Comparison of ENCODE assay signal across 19 mouse cellular contexts in genomic region chr13:98817766-98818165, GRCm38 (mm10).
"Had no signal": no experiment of that assay in that cellular context is flagged by ENCODE, and none has a peak within 500 bp of the region (broad histone marks: within the 10 kb centered on the region; RNA-seq: fewer than 3 reads in every experiment).

No protein-coding gene starts in this region.

- H3K4me3 ChIP-seq: layer of hippocampus, adult 2 months; limb, embryonic 10.5 days; limb, embryonic 13.5 days; liver, embryonic 12.5 days; liver, embryonic 15.5 days; lung, embryonic 15.5 days; midbrain, embryonic 12.5 days; midbrain, embryonic 15.5 days; neural tube, embryonic 12.5 days; neural tube, embryonic 15.5 days had no signal

- ATAC-seq: liver, embryonic 12.5 days; midbrain, embryonic 15.5 days had no signal

- H3K9ac ChIP-seq: limb, embryonic 13.5 days; liver, embryonic 12.5 days; liver, embryonic 15.5 days; lung, embryonic 15.5 days; midbrain, embryonic 12.5 days; midbrain, embryonic 15.5 days; neural tube, embryonic 12.5 days; neural tube, embryonic 15.5 days had no signal

- H3K27me3 ChIP-seq: limb, embryonic 13.5 days; liver, embryonic 12.5 days; liver, embryonic 15.5 days; lung, embryonic 15.5 days; midbrain, embryonic 12.5 days; midbrain, embryonic 15.5 days; neural tube, embryonic 12.5 days; neural tube, embryonic 15.5 days had no signal

- H3K36me3 ChIP-seq: limb, embryonic 10.5 days; limb, embryonic 13.5 days; liver, embryonic 12.5 days; liver, embryonic 15.5 days; lung, embryonic 15.5 days; midbrain, embryonic 12.5 days; midbrain, embryonic 15.5 days; neural tube, embryonic 12.5 days; neural tube, embryonic 15.5 days had no signal

- H3K27ac ChIP-seq: layer of hippocampus, adult 2 months; limb, embryonic 10.5 days; limb, embryonic 13.5 days; liver, embryonic 12.5 days; liver, embryonic 15.5 days; midbrain, embryonic 12.5 days; midbrain, embryonic 15.5 days; neural tube, embryonic 12.5 days; neural tube, embryonic 15.5 days had no signal

- H3K9me3 ChIP-seq: limb, embryonic 10.5 days; limb, embryonic 13.5 days; liver, embryonic 12.5 days; liver, embryonic 15.5 days; lung, embryonic 15.5 days; midbrain, embryonic 12.5 days; midbrain, embryonic 15.5 days; neural tube, embryonic 12.5 days; neural tube, embryonic 15.5 days had no signal

- H3K4me2 ChIP-seq: limb, embryonic 13.5 days; liver, embryonic 12.5 days; liver, embryonic 15.5 days; lung, embryonic 15.5 days; midbrain, embryonic 12.5 days; midbrain, embryonic 15.5 days; neural tube, embryonic 12.5 days; neural tube, embryonic 15.5 days had no signal

- DNase-seq: layer of hippocampus, adult 9-11 months; liver; lung, adult 18-20 months; lung, postnatal 14 days; right cerebral cortex, adult 18-20 months; right cerebral cortex, postnatal 14 days; thymus, adult 2 months; thymus, postnatal 14 days; thymus, postnatal 4 days had no signal
